In the genomic region with DNA sequence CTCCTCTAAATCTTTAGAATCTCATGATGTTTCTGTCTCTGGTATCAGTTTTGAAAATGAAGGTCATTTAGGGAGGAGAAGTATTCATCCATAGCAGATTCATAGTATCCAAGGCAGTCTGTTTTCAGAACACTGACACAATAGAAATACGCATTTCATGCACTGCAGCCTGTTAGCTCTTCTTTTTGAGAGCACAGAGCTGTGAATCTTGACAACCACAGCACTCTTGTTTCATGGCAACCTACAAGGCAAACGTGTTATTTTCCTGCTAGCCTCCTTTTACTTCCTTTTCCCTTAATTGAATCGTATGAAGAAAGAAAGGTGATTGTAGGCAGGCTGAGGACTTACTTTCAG, we compare ENCODE assay signal across 24 mouse cellular contexts. TPM values are rescaled to one million over a fixed set of nuclear protein-coding genes. Genes with fewer than 3 reads are reported as not detected.
DNase-seq lines count a peak whose midpoint lies in the region; ATAC-seq and TF ChIP-seq lines count a peak whose summit lies in the region.
"Had no signal": no experiment of that assay in that cellular context is flagged by ENCODE, and none has a peak within 500 bp of the region (broad histone marks: within the 10 kb centered on the region; RNA-seq: fewer than 3 reads in every experiment).

No protein-coding gene starts in this region.

- no peaks in the 10 kb centered on the region for H3K9me3 ChIP-seq in embryonic facial prominence, embryonic 14.5 days (ENCODE audit: control insufficient read depth, low read length)
- no peaks in the 10 kb centered on the region for H3K9me3 ChIP-seq in embryonic facial prominence, embryonic 10.5 days
- H3K9me3 ChIP-seq in heart, embryonic 14.5 days (ENCODE audit: control insufficient read depth, low read length) = no peaks in the 10 kb centered on the region
- no peaks in the 10 kb centered on the region for H3K9me3 ChIP-seq in heart, embryonic 11.5 days (replicated peaks; ENCODE audit: control insufficient read depth, low read length)
- H3K9me3 ChIP-seq in midbrain, embryonic 11.5 days (ENCODE audit: control insufficient read depth, low read length) = no peaks in the 10 kb centered on the region
- no peaks in the 10 kb centered on the region for H3K9me3 ChIP-seq in midbrain, embryonic 10.5 days (replicated peaks)
- H3K9me3 ChIP-seq: embryonic facial prominence, embryonic 12.5 days; limb, embryonic 13.5 days; lung, embryonic 15.5 days had no signal

- H3K4me1 ChIP-seq in embryonic facial prominence, embryonic 14.5 days (ENCODE audit: control insufficient read depth, insufficient read depth, low read length) = peaks cover 3% of the 10 kb centered on the region; the same call in 1 of the 2 replicates
- H3K4me1 ChIP-seq in embryonic facial prominence, embryonic 10.5 days = no peaks in the 10 kb centered on the region
- H3K4me1 ChIP-seq in heart, embryonic 14.5 days (ENCODE audit: control insufficient read depth in 2 of 2, insufficient read depth in 2 of 2, low read length in 2 of 2) = 0 out of 4 replicates have a peak, but pooled peaks cover 0 to 9% of the 10 kb centered on the region in 2 experiments
- H3K4me1 ChIP-seq in heart, embryonic 11.5 days (ENCODE audit: control insufficient read depth, insufficient read depth, low read length) = no peaks in the 10 kb centered on the region
- H3K4me1 ChIP-seq in midbrain, embryonic 11.5 days (ENCODE audit: control insufficient read depth, insufficient read depth, low read length) = peaks cover 4% of the 10 kb centered on the region; the same call in 1 of the 2 replicates
- H3K4me1 ChIP-seq in midbrain, embryonic 10.5 days = peaks cover 9% of the 10 kb centered on the region
- no peaks in the 10 kb centered on the region for H3K4me1 ChIP-seq in olfactory bulb, adult 2 months (ENCODE audit: control insufficient read depth, insufficient read depth, low read length)
- H3K4me1 ChIP-seq: embryonic facial prominence, embryonic 12.5 days; limb, embryonic 13.5 days; lung, embryonic 15.5 days had no signal

- no peak overlapping the region for H3K4me2 ChIP-seq in embryonic facial prominence, embryonic 14.5 days (ENCODE audit: low read depth, low read length)
- H3K4me2 ChIP-seq in heart, embryonic 14.5 days (ENCODE audit: low read length) = peak overlapping the region; percentile 18; the same call in 1 of the 2 replicates
- no peak overlapping the region for H3K4me2 ChIP-seq in heart, embryonic 11.5 days
- H3K4me2 ChIP-seq in midbrain, embryonic 11.5 days = no peak overlapping the region
- H3K4me2 ChIP-seq: embryonic facial prominence, embryonic 12.5 days; limb, embryonic 13.5 days; lung, embryonic 15.5 days had no signal

- H3K4me3 ChIP-seq in embryonic facial prominence, embryonic 14.5 days (ENCODE audit: low read depth, low read length) = no peak overlapping the region
- H3K4me3 ChIP-seq in embryonic facial prominence, embryonic 10.5 days = no peak overlapping the region
- no peak overlapping the region for H3K4me3 ChIP-seq in heart, embryonic 14.5 days (ENCODE audit: control insufficient read depth in 1 of 2, insufficient read depth in 1 of 2, low read depth in 1 of 2, low read length in 2 of 2)
- no peak overlapping the region for H3K4me3 ChIP-seq in heart, embryonic 11.5 days (ENCODE audit: low read depth, low read length)
- no peak overlapping the region for H3K4me3 ChIP-seq in midbrain, embryonic 11.5 days (ENCODE audit: low read depth, low read length)
- no peak overlapping the region for H3K4me3 ChIP-seq in midbrain, embryonic 10.5 days
- no peak overlapping the region for H3K4me3 ChIP-seq in olfactory bulb, adult 2 months (ENCODE audit: insufficient read depth, low read depth, low read length)
- H3K4me3 ChIP-seq: embryonic facial prominence, embryonic 12.5 days; heart, adult 2 months; limb, embryonic 13.5 days; lung, embryonic 15.5 days had no signal

- 0 out of 2 replicates have a peak, but pooled peaks have one; percentile 4 for ATAC-seq in embryonic facial prominence, embryonic 14.5 days (ENCODE audit: low read depth)
- no peak for ATAC-seq in heart, embryonic 14.5 days (ENCODE audit: insufficient number of reproducible peaks, insufficient read depth, low FRiP score, low read depth)
- ATAC-seq in heart, embryonic 11.5 days (replicated peaks; ENCODE audit: insufficient number of reproducible peaks, low FRiP score, low TSS enrichment) = no peak
- ATAC-seq in midbrain, embryonic 11.5 days (ENCODE audit: low FRiP score) = peak; percentile 46; the same call in 1 of the 2 replicates
- ATAC-seq: inflammation-experienced regulatory T-cells, adult 6 months had no signal

- H3K9ac ChIP-seq in embryonic facial prominence, embryonic 14.5 days (ENCODE audit: low read depth, low read length) = no peak overlapping the region
- no peak overlapping the region for H3K9ac ChIP-seq in heart, embryonic 14.5 days (ENCODE audit: low read length)
- no peak overlapping the region for H3K9ac ChIP-seq in heart, embryonic 11.5 days (ENCODE audit: low read depth, low read length)
- H3K9ac ChIP-seq in midbrain, embryonic 11.5 days (ENCODE audit: low read length) = no peak overlapping the region
- H3K9ac ChIP-seq: embryonic facial prominence, embryonic 12.5 days; limb, embryonic 13.5 days; liver, embryonic 14.5 days; lung, embryonic 15.5 days had no signal

- 59% methylated on average over 3 of the region's 3 CpGs for whole genome bisulfite sequencing in embryonic facial prominence, embryonic 14.5 days
- WGBS in embryonic facial prominence, embryonic 10.5 days = 60% methylated on average over 3 of the region's 3 CpGs
- WGBS in heart, embryonic 14.5 days = 37% methylated on average over 3 of the region's 3 CpGs
- 44% methylated on average over 3 of the region's 3 CpGs for WGBS in heart, embryonic 11.5 days (ENCODE audit: insufficient replicate concordance)
- WGBS in midbrain, embryonic 11.5 days = 46% methylated on average over 3 of the region's 3 CpGs
- WGBS in midbrain, embryonic 10.5 days = 40% methylated on average over 3 of the region's 3 CpGs
- WGBS in olfactory bulb, adult 2 months = 4% methylated on average over 3 of the region's 3 CpGs

- TF ChIP-seq POLR2A in olfactory bulb, adult 2 months (IDR thresholded peaks at IDR 0.05; ENCODE audit: insufficient read depth, low read depth, low read length) = no peak

- no peak for TF ChIP-seq CTCF in olfactory bulb, adult 2 months (IDR thresholded peaks at IDR 0.05; ENCODE audit: insufficient read depth, low read depth, low read length)

- H3K27ac ChIP-seq in embryonic facial prominence, embryonic 14.5 days (replicated peaks; ENCODE audit: low read depth, low read length) = no peak overlapping the region
- H3K27ac ChIP-seq in embryonic facial prominence, embryonic 10.5 days (replicated peaks) = no peak overlapping the region
- no peak overlapping the region for H3K27ac ChIP-seq in heart, embryonic 14.5 days (replicated peaks in 1 of 2; ENCODE audit: control insufficient read depth in 1 of 2, insufficient read depth in 1 of 2, low read depth in 2 of 2, low read length in 2 of 2)
- no peak overlapping the region for H3K27ac ChIP-seq in heart, embryonic 11.5 days (ENCODE audit: low read depth, low read length)
- H3K27ac ChIP-seq in midbrain, embryonic 11.5 days (ENCODE audit: low read depth, low read length) = no peak overlapping the region
- no peak overlapping the region for H3K27ac ChIP-seq in midbrain, embryonic 10.5 days (replicated peaks)
- H3K27ac ChIP-seq in olfactory bulb, adult 2 months (ENCODE audit: insufficient read depth, low read depth, low read length) = peak overlapping the region; percentile 85
- H3K27ac ChIP-seq: embryonic facial prominence, embryonic 12.5 days; heart, adult 2 months; limb, embryonic 13.5 days; liver, embryonic 14.5 days; lung, embryonic 15.5 days had no signal

- no peaks in the 10 kb centered on the region for H3K27me3 ChIP-seq in embryonic facial prominence, embryonic 14.5 days (replicated peaks; ENCODE audit: control insufficient read depth, insufficient read depth, low read length)
- H3K27me3 ChIP-seq in embryonic facial prominence, embryonic 10.5 days (replicated peaks; ENCODE audit: low read depth, poor library complexity, severe bottlenecking) = no peaks in the 10 kb centered on the region
- no peaks in the 10 kb centered on the region for H3K27me3 ChIP-seq in heart, embryonic 14.5 days (ENCODE audit: control insufficient read depth, insufficient read depth, low read length)
- no peaks in the 10 kb centered on the region for H3K27me3 ChIP-seq in heart, embryonic 11.5 days (ENCODE audit: control insufficient read depth, insufficient read depth, low read length)
- H3K27me3 ChIP-seq in midbrain, embryonic 11.5 days (ENCODE audit: control insufficient read depth, insufficient read depth, low read length) = no peaks in the 10 kb centered on the region
- no peaks in the 10 kb centered on the region for H3K27me3 ChIP-seq in midbrain, embryonic 10.5 days (ENCODE audit: low read depth, poor library complexity, severe bottlenecking)
- H3K27me3 ChIP-seq: embryonic facial prominence, embryonic 12.5 days; limb, embryonic 13.5 days; lung, embryonic 15.5 days had no signal

- H3K36me3 ChIP-seq in embryonic facial prominence, embryonic 14.5 days (ENCODE audit: control insufficient read depth, insufficient read depth, low read length) = no peaks in the 10 kb centered on the region
- H3K36me3 ChIP-seq in embryonic facial prominence, embryonic 10.5 days (replicated peaks) = no peaks in the 10 kb centered on the region
- no peaks in the 10 kb centered on the region for H3K36me3 ChIP-seq in heart, embryonic 14.5 days (ENCODE audit: control insufficient read depth, insufficient read depth, low read length)
- no peaks in the 10 kb centered on the region for H3K36me3 ChIP-seq in heart, embryonic 11.5 days (ENCODE audit: control insufficient read depth, insufficient read depth, low read length)
- H3K36me3 ChIP-seq in midbrain, embryonic 11.5 days (ENCODE audit: control insufficient read depth, insufficient read depth, low read length) = no peaks in the 10 kb centered on the region
- no peaks in the 10 kb centered on the region for H3K36me3 ChIP-seq in midbrain, embryonic 10.5 days
- H3K36me3 ChIP-seq: embryonic facial prominence, embryonic 12.5 days; limb, embryonic 13.5 days; lung, embryonic 15.5 days had no signal

- no peak for DNase-seq in embryonic facial prominence, embryonic 14.5 days (ENCODE audit: low spot score)
- DNase-seq in embryonic facial prominence, embryonic 10.5 days (ENCODE audit: low spot score) = no peak
- no peak for DNase-seq in midbrain, embryonic 11.5 days (ENCODE audit: low spot score, missing footprints)
- DNase-seq in midbrain, embryonic 10.5 days (ENCODE audit: low spot score) = no peak
- DNase-seq in urinary bladder, postnatal 4 days (ENCODE audit: low spot score in 2 of 2) = no peak
- DNase-seq: adrenal gland, adult 2 months; cerebellum, adult 9-11 months; gastrocnemius, postnatal 14 days; heart, adult 2 months; heart, postnatal 14 days; kidney, adult 8-10 months; kidney, postnatal 25 days; thymus, adult 18-20 months; thymus, postnatal 4 days had no signal

RNA-seq across cellular contexts. Expression of gene Serpini2, which starts 27.9 kb away (rescaled TPM):
- polyA plus RNA-seq in embryonic facial prominence, embryonic 14.5 days (2014; fragmentation: Nextera tagmentation; extraction: Ambion mirVana) = not detected in 2 replicates
- not detected in 2 replicates for polyA plus RNA-seq in embryonic facial prominence, embryonic 10.5 days (2016; fragmentation: Nextera tagmentation; extraction: Ambion mirVana)
- polyA plus RNA-seq in heart, embryonic 14.5 days (2014; fragmentation: Nextera tagmentation; extraction: Ambion mirVana) = not detected in 2 replicates
- polyA plus RNA-seq in heart, embryonic 11.5 days (2014; fragmentation: Nextera tagmentation; extraction: Ambion mirVana) = not detected in 2 replicates
- polyA plus RNA-seq in midbrain, embryonic 11.5 days (2014; fragmentation: Nextera tagmentation; extraction: Ambion mirVana) = not detected in 2 replicates
- polyA plus RNA-seq in midbrain, embryonic 10.5 days (2016; fragmentation: Nextera tagmentation; extraction: Ambion mirVana) = not detected in 2 replicates
- not detected in 2 replicates for polyA plus RNA-seq in olfactory bulb, adult 2 months (2012; ENCODE audit: insufficient read depth, insufficient read length, low replicate concordance, missing spikeins)
- polyA plus RNA-seq: adrenal gland, adult 2 months; cortical plate, adult 2 months; embryonic facial prominence, embryonic 12.5 days; heart, adult 2 months; inflammation-experienced regulatory T-cells, adult 6 months; limb, embryonic 13.5 days; lung, embryonic 15.5 days; neural tube, embryonic 11.5 days had no signal

Comparison
In these comparisons a context has a peak if more than half of its experiments do, and no peak if none do; other contexts are left out.
1. ATAC-seq: peak in embryonic facial prominence, embryonic 14.5 days (single experiment) and midbrain, embryonic 11.5 days (single experiment); none in heart, embryonic 14.5 days (single experiment) and heart, embryonic 11.5 days (single experiment).